Mouse (Mus musculus) splenic B cell, adult 2 months (primary cell): ENCODE measurements around the gene Foxr1.
"Not testable (repeated sequence)": the region's sequence is repeated elsewhere in the genome, so short reads cannot be mapped to it uniquely, and the experiment has no call there.

Source experiments
- DNase-seq: peaks from one replicate; pipeline ENCODE4 v3.0.0-alpha.2; 2011; ENCODE audit warnings: low read depth, low spot score
- H3K27me3 ChIP-seq: 2 replicates; pipeline ENCODE4 v1.6.1; 2012; ENCODE audit warnings: mild to moderate bottlenecking, low read length, moderate library complexity, mixed read lengths; ENCODE audit not compliant: control insufficient read depth, poor library complexity, insufficient read depth, severe bottlenecking
- H3K36me3 ChIP-seq: 2 replicates; pipeline ENCODE4 v1.6.1; 2012; ENCODE audit warnings: mild to moderate bottlenecking, low read length, moderate library complexity, mixed read lengths; ENCODE audit not compliant: control insufficient read depth, poor library complexity, insufficient read depth, severe bottlenecking

Foxr1 gene

DNA sequence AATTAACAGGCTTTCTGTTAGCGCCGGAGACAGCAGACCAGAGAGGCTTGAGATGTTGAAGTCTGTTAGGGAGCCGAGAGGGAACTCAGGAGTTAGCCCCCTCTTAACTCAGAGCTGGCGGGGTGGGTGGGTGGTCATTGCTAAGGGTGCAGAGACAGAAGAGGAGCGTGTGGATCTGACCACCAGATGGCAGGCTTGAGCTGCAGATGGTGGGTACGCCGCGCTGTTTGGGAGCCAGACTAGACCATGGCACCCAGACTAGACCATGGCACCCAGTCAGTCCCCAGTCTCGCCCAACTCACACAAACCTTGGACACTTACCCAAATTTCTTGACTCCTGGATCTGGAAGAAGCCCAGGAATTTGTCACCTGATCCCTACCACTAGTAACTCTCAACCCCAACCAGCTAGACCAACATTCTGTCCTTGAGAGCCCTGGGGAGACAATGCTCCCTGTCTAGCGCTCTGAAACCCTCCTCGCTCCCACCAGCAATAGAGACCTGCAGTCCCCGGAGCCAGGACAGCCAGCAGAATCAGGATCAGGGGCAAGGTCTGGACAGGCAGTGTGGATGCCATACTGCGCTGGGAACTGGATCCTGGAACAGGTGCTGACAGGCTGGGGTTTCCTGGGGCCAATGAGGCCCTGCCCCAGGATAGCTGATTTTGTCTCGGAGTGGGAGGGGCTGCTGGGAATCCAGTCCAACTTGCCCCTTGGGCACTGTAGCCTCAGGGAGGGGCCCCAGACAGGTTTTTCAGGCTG is 13.4 kb upstream of the Foxr1 start:
- H3K36me3 ChIP-seq: no peaks in the 10 kb centered on the region
- peak; percentile 93 for DNase-seq
- no peaks in the 10 kb centered on the region for H3K27me3 ChIP-seq

GRCm38 (mm10) chr9:44450387-44450786 is 9.5 kb upstream of the Foxr1 start:
- peak; percentile 70 for DNase-seq
- no peaks in the 10 kb centered on the region for H3K27me3 ChIP-seq

DNA sequence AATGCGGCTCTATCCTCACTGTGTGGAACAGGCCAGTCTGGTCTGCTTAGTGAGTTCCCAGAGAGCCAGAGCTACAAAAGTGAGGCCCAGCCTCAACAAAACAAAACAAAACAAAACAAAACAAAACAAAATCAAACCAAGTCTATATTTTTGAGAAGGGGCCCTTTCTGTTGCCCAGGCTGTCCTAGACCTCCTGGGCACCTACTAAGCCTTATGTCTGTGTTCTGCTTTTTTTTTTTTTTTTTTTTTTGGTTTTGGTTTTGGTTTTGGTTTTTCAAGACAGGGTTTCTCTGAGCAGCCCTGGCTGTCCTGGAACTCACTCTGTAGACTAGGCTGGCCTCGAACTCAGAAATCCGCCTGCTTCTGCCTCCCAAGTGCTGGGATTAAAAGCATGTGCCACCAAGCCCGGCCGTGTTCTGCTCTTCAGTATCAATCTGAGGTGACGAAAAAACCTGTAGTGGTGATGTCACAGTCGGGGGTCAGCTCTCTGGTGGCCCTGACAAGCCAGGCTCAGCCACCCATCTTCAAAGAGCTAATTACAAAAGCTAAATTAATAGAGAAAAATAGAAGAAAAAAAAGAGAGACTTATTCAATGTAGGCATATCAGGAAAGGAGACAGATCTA is 3.6 kb upstream of the Foxr1 start:
- not testable (repeated sequence) for H3K36me3 ChIP-seq, H3K27me3 ChIP-seq, DNase-seq

More at GRCm38 (mm10) chr9:44450387-44450786, 9.5 kb upstream of the Foxr1 start:
- no peaks in the 10 kb centered on the region for H3K36me3 ChIP-seq

DNA sequence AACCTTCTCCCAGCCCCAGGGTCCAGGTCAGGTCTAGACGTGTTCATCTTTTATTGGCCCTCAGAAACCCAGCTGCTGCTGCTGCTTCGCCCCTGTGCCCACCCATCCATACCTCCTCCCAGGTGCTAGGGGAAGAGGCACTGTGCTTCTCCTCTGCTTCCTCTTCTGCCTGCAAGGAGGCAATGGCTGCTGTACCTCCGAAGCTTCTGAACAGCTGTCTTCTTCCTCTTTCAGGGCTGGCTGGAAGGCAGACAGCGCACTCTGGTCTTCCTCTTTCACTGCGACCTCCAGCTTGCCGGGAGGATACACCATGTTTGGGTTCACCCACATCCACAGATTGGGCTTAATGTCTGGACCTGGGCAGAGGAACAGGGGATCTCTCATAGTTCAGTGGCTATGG is 5.2 kb downstream of the Foxr1 start:
- H3K27me3 ChIP-seq: no peaks in the 10 kb centered on the region
- DNase-seq: peak; percentile 76
- no peaks in the 10 kb centered on the region for H3K36me3 ChIP-seq

- no peak for DNase-seq
- no peaks in the 10 kb centered on the region for H3K36me3 ChIP-seq
- no peaks in the 10 kb centered on the region for H3K27me3 ChIP-seq
These were observed 8.3 kb downstream of the Foxr1 start for GRCm38 (mm10) chr9:44432577-44433185.

GRCm38 (mm10) chr9:44423576-44423975 is 17.4 kb downstream of the Foxr1 start:
- DNase-seq: no peak
- H3K27me3 ChIP-seq: no peaks in the 10 kb centered on the region
- no peaks in the 10 kb centered on the region for H3K36me3 ChIP-seq

DNA sequence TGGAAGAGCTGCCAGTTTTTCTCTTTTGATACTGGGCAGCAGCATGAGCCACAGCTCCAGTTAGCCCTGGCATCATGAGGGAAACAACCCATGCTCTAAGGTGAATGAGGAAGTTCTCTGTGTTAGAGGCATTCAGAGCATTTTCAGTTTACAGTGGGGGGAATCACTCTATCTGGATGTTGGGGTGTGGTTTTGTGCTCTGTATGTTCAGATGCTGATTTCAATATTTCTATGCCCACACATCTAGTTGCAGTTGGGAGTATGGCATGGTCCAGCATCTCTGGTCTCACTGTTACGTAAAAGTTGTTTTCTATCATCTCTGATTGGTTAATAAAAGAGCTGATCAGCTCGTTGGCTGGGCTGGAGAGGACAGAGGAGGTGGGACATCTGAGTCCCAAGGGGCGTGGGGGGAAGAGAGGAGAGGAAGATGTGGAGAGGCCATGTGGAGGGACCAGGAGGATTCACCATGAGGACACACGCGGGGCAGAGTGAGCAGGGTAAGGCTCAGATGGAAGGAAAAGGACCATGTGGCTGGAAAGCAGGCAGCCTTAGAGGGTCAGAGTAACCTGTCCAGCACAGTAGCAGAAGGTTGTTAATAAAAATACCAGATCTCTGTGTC is 20.5 kb downstream of the Foxr1 start:
- no peaks in the 10 kb centered on the region for H3K36me3 ChIP-seq
- peak; percentile 58 for DNase-seq
- no peaks in the 10 kb centered on the region for H3K27me3 ChIP-seq

GRCm38 (mm10) chr9:44419730-44420129 is 21.2 kb downstream of the Foxr1 start:
- H3K36me3 ChIP-seq, DNase-seq, H3K27me3 ChIP-seq: not testable (repeated sequence)

GRCm38 (mm10) chr9:44418519-44419385 is 22.2 kb downstream of the Foxr1 start, which contains the start of gene Ccdc84:
Gene Ccdc84, minus strand, starts transcription at chr9:44418569.
- no peak for DNase-seq
- H3K27me3 ChIP-seq: no peaks in the 10 kb centered on the region
- H3K36me3 ChIP-seq: no peaks in the 10 kb centered on the region; the same call in 1 of the 2 replicates

DNA sequence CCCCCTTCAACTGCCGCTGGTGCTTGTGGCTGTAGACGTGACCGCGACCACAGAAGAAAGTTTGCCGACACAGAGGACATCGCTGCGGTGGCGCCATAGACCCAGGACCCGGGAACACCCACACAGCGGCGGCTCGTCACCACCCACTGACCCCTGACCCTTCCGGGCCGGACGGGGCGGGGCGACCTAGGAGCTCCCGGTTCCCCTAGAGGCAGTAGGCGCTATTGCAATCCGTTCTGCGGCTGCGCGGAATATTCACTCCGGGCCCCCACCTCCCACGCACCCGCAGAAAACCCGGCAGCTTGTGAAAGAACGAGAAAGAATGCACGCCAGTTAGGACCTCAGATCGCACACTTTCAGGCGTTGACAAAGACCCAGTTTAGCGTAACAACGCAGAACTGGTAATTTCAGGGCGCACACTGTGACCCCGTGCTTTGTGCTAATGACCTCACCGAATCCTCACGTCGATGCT is 23.0 kb downstream of the Foxr1 start:
- Histone ChIP-seq H3K27me3 (no peaks in the 10 kb centered on the region), H3K36me3 (peaks cover 4% of the 10 kb centered on the region)
- DNase-seq: peak; percentile 95

- no peak for DNase-seq
- H3K27me3 ChIP-seq: no peaks in the 10 kb centered on the region
These were observed 23.6 kb downstream of the Foxr1 start for GRCm38 (mm10) chr9:44417156-44417891.

DNA sequence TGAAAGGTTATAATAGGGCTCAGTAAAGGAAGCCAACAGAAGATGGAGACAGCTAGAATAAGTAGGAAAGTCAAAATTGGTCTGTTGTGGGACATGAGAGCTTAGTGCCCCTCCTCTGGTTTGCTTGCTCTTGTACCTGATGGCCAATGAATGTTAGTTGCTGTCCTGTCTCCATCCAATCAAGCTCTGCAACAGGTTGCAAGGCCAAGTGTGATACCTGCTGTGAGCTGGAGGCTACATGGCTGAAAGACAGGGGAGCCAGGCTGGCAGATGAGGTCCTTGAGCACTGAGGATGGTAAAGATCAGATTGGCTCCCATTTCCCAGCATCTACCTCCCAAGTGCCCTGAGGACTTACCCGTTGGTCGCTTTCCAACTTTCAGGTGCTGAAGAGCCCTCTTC is 28.2 kb downstream of the Foxr1 start:
- Histone ChIP-seq H3K36me3 (peaks cover 19% of the 10 kb centered on the region), H3K27me3 (no peaks in the 10 kb centered on the region)
- DNase-seq: no peak

More at GRCm38 (mm10) chr9:44417156-44417891, 23.6 kb downstream of the Foxr1 start:
- H3K36me3 ChIP-seq: peaks cover 7% of the 10 kb centered on the region

DNA sequence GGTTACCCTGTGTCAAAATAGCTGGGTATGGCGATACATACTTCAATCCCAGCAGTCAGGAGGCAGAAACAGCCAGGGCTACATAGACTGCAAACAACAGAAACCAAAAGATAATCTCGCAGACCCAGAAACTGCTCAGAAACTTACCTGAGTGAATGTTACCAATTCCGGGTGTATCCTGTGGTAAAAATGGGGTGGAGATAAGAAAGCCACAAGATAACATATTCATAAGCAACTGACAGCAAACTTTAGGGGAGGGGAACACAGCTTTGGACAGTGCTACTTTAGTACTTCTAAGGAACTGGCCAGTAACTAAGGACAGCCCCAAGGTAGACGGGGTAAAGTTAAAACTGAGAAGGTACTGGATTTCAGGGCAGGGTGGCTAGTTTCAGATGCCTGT is 28.6 kb downstream of the Foxr1 start:
- peaks cover 19% of the 10 kb centered on the region for H3K36me3 ChIP-seq
- no peak for DNase-seq
- H3K27me3 ChIP-seq: no peaks in the 10 kb centered on the region
